Mouse (Mus musculus) thymus, adult 2 months (tissue): ENCODE measurements around the gene Trim41.

Source experiments
- CTCF ChIP-seq: fragments of 200-500 bp; IDR thresholded peaks from 2 replicates; pipeline ENCODE4 v1.5.1; 2012; ENCODE audit warnings: mild to moderate bottlenecking, control low read depth, low read length, moderate library complexity, borderline replicate concordance; ENCODE audit not compliant: control insufficient read depth, poor library complexity, insufficient read depth; ENCODE audit errors: extremely low read depth
- POLR2A ChIP-seq: fragments of 200-500 bp; IDR thresholded peaks from 2 replicates; pipeline ENCODE4 v1.6.1; 2012; ENCODE audit warnings: mild to moderate bottlenecking, low read length, control low read depth, moderate library complexity; ENCODE audit not compliant: control insufficient read depth, poor library complexity, insufficient read depth; ENCODE audit errors: extremely low read depth

DNA sequence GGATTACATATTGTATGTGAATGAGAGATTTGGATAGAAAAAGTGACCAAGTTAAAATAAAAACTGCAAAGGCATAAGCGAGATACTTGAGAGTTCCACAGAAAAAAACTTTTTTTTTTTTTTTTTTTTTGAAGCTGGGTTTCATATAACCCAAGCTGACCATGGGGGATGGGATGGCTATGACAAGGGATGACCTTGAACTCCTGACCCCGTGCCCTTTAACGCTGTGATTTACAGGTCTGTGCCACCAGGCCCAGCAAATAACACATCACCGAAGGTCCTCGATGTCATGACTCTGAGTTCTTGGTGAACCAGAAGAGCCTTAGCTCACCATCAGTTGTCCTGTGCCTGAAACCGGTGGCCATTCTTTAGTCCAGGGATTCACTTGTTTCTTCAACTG lies 18.8 kb upstream of the Trim41 start:
- TF ChIP-seq CTCF (no peak), POLR2A (no peak)
